Mouse (Mus musculus): ENCODE measurements around the gene Mmp2. TPM values are rescaled to one million over a fixed set of nuclear protein-coding genes. Genes with fewer than 3 reads are reported as not detected.

Mmp2 gene
- polyA plus RNA-seq (2014; fragmentation: Illumina TruSeq; extraction: RNeasy Lipid Tissue Mini Kit (QIAGEN cat#74804); ENCODE audit: low replicate concordance): 5.8 TPM

DNA sequence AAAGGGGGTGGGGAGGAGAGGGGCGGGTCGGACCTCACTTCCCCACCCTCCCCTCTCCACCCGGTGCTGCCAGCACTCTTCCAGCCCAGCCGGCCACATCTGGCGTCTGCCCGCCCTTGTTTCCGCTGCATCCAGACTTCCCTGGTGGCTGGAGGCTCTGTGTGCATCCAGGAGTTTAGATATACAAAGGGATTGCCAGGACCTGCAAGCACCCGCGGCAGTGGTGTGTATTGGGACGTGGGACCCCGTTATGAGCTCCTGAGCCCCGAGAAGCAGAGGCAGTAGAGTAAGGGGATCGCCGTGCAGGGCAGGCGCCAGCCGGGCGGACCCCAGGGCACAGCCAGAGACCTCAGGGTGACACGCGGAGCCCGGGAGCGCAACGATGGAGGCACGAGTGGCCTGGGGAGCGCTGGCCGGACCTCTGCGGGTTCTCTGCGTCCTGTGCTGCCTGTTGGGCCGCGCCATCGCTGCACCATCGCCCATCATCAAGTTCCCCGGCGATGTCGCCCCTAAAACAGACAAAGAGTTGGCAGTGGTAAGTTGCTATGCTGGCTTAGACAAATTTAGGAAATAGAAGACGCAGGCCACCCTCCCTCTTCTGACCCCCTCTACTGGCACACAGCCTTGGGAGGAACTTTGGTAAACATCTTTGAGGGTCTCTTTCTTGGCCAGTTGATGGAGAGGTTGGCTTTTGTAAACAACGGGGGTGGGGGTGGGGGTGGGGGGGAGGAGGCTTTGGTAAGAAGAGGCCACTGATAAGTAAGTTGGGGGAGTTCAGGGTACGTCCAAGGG lies at the start of gene Mmp2:
Gene Mmp2, plus strand, starts transcription at position 49 of the 792 bp plus-strand sequence.

DNA sequence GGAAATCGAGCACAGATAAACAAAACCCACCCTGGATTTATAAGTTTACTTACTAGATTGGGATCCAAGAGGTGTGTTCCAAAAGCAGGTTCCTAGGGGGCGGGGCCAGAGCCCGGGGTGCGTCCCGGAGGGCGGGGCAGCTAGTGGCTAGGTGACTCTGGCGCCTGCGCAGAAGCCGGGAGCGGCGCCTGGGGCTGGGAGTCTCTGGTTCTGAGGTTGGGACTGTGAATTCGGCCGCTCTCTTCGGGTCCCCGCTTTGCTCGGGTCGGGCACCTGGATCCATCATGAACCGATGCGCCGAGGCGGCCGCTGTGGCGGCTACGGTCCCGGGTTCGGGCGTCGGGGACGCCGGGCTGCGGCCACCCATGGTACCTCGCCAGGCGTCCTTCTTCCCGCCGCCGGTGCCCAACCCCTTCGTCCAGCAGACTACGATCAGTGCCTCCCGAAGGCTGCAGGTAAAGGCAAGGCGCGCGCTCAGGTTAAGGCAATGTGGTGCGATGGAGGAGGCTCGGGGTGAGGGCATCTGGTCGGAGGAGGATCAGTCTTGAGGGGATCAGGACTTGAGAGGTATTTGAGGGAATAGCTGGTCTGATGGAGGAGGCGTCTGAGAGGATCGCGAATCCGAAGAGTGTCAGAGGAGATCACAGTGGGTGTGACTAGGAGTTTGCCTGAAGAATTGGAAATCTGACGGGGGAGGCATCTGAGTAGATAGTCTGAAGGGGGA lies 28.2 kb downstream of the Mmp2 start, which contains the start of gene Lpcat2:
Gene Lpcat2, plus strand, starts transcription at position 169 of the 724 bp plus-strand sequence.

DNA sequence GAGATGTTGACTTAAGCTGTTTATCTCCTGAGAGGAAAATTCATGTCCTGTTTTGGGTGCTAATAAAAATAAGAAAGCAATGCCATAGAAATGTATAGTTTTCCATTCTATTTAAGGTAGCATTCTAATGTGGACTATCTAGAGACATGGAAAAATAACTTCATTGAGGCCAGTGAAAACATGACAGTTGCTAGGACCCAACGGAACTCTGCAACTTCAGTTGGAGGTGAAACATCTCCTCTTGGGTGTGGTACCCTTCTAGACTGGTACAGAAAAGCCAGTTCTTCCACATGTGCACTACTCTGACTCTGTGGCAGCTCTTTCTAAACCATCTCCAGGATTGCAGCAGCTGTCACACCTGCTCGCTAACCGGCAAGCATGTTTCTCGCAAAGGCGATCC lies 74.0 kb downstream of the Mmp2 start, which contains the start of gene Capns2:
Gene Capns2, plus strand, starts transcription at position 301 of the 400 bp plus-strand sequence.

Other genes starting within 250 kb of the Mmp2 start
- not detected for gene Irx6, start 153.0 kb upstream of the Mmp2 start, polyA plus RNA-seq (2014; fragmentation: Illumina TruSeq; extraction: RNeasy Lipid Tissue Mini Kit (QIAGEN cat#74804); ENCODE audit: low replicate concordance)
- 7.6 TPM for gene Lpcat2, start 28.0 kb downstream of the Mmp2 start, polyA plus RNA-seq (2014; fragmentation: Illumina TruSeq; extraction: RNeasy Lipid Tissue Mini Kit (QIAGEN cat#74804); ENCODE audit: low replicate concordance)
- gene Capns2, start 74.1 kb downstream of the Mmp2 start, polyA plus RNA-seq (2014; fragmentation: Illumina TruSeq; extraction: RNeasy Lipid Tissue Mini Kit (QIAGEN cat#74804); ENCODE audit: low replicate concordance): not detected
- 0.07 TPM for gene Slc6a2, start 132.8 kb downstream of the Mmp2 start, polyA plus RNA-seq (2014; fragmentation: Illumina TruSeq; extraction: RNeasy Lipid Tissue Mini Kit (QIAGEN cat#74804); ENCODE audit: low replicate concordance)
- gene Ces1a, start 220.9 kb downstream of the Mmp2 start, polyA plus RNA-seq (2014; fragmentation: Illumina TruSeq; extraction: RNeasy Lipid Tissue Mini Kit (QIAGEN cat#74804); ENCODE audit: low replicate concordance): not detected